Mouse (Mus musculus) c-Kit-positive CD71-positive TER-119-positive erythroid progenitor cells, embryonic 14.5 days (primary cell): Measurements from ENCODE around the gene Clasrp.

ENCODE experiments used
- DNase-seq: peaks from one replicate; pipeline ENCODE4 v3.0.0-alpha.2; 2013; ENCODE audit warnings: low spot score

Gene Clasrp

DNA sequence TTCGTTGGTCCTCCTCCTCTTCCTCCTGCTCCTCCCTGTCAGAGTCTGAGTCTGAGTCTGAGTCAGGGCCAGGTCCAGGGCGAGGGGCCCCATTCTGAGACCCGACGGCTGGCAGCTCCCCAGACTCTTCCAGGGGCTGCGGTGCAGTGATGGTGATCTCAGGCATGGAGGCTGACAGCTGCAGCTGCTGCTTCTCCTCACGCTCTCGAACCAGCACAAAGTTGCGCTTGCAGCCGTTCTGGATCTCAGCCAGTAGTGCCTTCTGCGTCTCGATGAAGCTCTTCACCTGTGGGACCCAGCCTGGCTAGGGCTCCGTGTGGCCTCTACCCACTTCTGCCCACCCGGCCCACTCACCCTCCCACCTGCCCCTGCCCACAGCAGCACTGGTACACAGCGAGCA lies 72.0 kb downstream of the Clasrp start:
- no peak for DNase-seq

DNA sequence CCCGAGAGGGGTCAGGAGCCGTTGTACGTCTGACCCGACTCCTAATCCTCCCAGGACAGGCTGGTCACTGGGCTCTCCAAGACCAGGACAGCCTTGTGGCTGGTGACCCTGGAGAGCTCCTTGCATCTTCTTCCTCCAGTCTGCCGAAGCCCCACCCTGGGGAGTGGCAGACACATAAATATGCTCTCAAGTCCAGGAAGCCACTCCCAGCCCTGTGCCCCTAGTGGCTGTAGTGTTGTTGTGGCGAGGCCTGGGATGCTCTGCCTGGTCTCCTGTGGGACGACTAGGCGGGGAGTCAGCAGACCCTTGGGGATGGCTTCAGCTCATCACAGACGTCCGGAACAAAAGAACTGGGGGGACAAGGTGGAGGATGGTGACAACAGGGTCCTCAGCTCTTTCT lies 73.2 kb downstream of the Clasrp start:
- DNase-seq = no peak
